Mouse (Mus musculus): ENCODE measurements around the gene Lemd2.

The Lemd2 gene

DNA sequence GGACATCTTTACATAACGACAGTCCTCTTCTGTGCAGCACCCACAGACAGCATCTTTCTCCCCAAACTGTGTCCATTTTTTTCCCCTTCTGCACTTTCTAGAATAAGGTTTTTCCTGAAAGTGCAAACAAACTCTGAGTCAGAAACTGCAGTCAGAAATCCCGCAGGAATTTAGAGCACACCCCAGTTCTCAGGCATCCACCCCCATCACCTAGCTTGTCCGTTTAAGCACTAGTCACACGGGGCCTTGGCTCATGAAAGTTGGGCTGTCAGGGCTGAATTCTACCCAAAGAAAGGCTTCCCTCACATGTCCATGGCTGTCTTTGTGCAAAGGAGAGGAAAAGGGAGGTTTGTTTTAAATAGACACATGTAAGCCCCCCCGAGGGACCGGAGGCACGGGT, 23.0 kb upstream of the Lemd2 start:
- DNase-seq, result no peak

DNA sequence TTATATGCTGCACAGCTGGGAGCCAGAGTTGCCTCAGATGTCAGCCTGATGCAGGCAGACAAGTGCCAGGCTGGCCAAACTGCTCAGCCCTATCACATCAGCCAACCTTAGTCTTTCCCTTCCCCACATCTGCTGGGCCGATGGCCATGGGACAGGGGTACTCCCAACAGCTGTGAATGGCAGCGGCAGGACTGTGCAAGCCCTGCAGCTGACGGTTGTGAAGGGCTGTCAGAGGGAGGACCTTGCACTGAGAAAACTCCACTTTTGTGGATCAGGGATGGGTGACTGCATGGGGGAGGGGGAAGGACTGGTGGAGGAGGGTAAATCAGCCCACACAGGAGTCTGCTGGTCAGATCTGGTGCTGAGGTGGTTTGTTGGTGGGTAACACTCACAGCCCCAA, 22.4 kb upstream of the Lemd2 start:
- DNase-seq, result no peak

DNA sequence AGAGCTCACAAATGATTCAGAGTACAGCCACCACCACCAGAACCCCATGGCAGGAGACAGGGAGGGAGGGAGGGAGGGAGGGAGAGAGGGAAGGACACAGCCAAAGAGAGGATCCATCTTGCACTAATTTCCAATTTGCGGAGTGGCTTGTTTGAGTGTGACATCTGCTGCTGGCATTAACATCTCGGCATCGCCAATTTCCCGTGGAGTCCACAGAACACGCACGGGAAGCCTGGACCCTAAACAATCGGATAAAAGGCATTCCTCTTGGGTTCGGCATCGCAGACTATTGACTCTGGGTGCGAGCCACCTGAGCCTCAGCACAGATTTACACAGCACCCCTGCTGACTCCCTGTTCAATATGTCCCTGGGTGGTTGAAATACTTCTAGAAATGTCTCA, 21.5 kb upstream of the Lemd2 start:
- peak in 1 of 2 experiments; percentile 71 for DNase-seq

DNA sequence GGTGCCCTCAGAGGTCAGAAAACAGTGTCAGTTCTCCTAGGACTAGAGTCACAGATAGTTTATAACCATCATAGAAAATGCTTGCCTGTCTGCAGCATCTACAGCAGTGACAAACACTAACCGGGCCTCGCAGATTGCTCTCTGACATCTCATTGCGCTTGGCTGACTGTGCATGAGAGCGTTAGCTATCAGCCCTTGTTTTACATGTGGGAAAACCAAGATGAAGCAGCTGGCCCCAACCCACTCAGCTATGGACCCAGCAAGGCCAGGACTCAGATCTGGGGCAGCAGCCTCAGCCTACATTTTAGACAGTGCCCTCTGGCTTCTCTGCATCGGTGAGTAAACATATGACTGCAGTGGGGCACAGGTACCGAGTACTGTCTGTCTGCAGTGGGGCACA, 19.6 kb upstream of the Lemd2 start:
- DNase-seq, result no peak

DNA sequence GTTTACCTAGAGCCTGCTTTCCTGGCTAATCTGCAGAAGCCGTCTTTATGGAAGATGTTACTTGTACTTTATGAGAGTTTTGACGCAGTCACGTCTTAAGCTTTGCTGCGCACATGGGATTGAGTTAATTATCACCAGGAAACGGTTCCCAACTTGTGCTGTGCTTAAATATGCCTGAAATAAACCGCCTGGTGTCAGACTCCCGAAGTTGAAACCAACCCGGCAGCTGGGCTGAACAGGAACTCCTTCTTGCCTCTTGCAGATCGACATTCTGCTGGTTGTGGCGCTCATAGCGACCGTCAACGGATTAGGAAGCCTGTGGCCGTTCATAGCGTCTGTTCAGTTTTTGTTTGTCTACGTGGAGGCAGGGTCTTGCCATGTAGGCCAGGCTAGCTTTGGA, 17.3 kb upstream of the Lemd2 start:
- no peak for DNase-seq

DNA sequence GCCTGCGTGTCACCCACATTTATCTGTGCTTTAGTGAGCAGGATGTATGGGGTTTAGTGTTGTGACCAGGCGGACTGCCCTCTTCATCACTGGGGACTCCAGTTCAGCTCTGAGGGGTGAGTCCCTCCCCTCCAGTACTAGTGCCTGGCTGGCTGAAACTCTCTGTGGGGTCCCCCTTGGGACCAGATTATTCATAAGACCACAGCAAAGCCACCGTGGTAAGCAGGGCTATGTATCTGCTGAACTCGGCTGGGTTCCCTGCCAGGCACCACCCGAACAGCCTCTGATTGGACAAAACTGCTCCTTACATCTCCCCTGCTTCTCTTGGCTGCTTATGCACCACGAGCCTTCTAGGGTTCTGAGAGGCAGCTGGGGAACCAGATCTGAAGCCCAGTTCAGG, 14.6 kb upstream of the Lemd2 start:
- DNase-seq, result no peak

DNA sequence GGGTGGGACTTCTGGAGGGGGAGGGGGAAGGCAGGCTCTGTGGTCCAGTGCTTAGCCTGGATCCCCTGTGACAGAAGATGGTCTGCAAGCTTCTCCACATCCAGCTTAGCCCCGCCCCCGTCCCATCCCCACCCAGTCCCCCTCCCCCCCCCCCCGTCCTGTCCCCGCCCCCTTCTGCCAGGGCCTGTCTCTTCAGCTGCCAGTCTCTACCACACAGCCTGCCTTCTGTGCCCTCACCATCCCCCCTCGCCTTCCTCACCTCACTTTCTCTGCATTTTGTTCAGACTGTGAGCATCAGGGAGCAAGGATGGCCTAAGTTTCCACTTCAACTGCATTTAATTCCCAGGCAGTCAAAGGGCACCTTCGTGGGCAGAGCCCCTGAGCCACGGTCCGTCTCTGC, 14.1 kb upstream of the Lemd2 start:
- no peak for DNase-seq

DNA sequence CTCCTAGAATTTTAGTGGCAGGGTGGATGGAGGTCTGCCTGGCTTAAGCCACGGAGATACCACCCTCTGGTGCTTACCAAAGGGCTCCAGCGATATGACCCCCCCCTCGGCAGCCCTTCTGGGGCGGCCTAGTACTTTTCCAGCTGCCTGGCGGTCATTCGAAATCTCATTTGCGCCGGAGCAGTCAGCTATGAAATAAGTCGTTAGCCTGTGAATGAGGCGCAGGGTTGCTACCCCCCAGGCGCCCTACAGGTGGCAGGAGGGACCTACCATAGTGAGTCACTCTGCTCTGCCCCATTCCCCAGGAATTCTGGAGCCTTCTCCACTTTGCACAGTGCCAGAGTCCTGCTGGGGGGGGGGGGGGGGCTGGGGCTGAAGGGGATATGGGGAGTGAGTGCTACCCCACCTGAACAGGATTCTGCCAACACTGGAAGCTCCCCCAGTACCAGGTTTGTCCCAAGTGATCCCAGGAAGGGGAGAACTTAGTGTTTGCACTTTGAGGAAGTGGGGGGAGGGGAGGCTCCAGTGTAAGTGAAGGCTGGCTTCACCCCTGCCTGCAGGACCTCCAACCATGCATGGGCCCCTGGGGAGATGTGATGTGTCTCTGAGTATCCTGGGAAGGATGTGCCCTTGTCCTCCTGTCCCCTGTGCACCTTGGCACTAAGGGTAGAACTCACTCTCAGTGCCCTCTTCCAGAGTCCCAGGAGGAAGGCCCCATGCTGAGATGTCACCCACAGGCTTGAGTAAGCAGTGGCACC, 8.7 kb upstream of the Lemd2 start:
- DNase-seq, result peak; percentile 62 to 78

DNA sequence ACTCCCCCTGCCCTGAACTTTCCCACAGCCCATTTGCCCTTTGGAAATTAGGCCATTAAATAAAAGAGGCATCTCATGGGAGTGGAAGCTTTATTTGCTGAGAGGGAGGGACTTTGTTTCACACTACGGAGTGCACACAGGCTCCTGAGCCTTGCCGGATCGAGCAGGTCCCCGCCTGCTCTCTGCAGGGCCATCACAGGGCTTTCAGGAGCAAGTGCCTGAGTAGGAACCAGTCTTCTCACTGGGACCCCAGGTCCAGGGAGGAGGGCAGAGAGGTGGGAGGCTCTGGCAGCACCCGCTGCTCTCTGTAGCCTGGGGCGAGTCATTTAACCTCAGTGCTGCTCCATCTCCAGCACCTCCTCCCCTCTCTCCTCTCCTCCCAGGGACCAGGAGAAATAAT, 7.7 kb upstream of the Lemd2 start:
- DNase-seq, result no peak

DNA sequence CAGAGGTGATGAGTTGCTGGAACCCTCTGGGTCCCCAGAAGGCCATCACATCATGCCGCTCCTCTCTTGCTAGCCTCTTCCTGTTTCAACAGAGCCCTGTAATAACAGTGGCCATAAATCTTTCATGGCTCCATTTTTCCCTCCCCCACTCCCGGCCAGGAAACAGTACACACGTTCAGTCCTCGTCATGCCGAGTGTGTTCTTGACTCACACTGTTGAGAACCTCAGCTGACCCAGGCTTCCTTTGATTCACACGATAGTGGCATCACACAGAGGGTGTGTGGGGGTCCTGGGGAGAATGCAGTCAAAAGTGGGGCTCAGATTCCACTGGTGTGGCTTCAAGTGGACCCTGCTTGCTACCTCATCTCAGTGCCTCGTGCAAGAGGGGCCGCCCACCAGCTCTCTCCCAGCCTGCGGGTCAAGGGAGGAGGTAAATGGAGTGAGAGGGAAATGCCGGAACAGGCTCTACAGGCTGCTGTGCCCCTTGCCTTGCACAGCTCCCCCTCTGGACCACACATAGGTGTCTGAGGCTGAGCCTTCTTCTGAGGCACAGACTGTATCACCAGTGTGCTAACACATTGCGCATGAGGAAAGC, 2.9 kb upstream of the Lemd2 start:
- no peak for DNase-seq

DNA sequence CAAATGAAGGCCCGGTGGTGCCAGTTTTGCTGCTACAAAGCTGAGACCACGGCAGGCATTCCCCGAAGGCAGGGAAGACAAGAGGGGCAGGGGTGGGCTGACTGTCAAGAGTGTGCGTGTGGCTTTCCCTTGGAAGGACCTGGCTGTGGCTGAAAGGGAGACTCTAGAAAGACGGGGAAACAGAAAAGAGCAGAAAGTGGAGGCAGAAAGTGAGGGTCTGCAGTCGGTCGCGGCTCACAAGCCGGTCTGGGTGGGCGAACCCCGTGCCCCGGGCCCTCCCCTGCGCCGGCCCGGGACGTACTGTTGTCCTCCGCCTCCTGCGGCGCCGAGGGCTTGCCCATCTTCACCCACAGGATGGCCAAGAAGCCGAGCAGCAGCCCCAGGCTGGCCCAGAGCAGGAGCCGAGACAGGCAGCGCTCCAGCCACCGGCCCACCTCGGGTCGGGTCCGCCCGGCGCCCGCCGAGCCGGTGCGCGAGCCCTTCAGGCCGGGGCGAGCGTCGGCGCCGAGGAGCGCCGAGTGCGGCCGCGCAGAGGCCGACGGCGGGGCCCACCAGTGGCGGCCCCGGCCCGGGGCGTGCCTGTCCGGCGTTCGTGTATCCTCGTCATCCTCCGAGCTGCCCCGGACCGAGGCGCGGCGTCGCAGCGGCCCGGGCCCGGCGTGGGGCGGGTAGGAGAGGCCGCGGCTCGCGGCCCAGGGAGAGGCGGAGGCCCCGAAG, 753 bp downstream of the Lemd2 start:
- DNase-seq, result peak; percentile 64 to 67

DNA sequence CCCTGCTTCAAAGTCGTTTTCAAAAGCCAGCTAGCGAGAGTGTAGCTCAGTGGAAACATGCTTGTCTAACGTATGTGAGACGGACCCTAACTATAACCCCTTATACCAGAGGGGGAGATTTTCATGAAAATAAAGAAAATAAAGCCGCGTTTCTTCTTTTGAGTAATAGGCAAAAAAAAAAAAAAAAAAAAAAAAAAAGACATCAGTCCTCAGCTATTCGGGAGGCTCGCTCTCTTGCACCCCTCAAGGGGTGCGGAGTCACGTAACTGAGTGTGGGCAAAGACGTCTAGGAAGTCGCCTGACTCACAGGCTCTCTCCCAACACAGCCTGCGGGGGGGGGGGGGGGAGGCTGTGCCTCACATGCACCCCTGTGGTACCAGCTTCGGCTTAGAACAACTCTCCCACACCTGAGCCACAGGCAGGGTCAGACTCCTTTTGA, 1.3 kb downstream of the Lemd2 start:
- no peak for DNase-seq

DNA sequence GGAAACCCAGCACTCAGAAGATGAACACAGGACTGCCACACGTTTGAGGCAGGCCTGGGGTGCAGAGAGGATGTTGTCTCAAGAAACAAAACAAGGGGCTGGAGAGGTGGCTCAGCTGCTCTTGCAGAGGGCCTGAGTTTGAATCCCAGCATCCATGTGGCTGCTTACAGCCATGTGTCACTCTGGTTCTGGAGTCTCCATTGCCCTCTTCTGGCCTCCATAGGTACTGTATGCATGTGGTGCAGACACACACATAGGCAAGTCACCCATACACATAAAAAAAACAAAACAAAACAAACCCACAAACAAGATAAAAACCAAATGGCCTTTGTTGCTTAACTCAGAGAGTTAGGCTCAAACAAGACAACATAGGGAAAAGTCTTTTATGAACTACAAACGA, 2.3 kb downstream of the Lemd2 start:
- DNase-seq, result peak in 1 of 2 experiments; percentile 54

DNA sequence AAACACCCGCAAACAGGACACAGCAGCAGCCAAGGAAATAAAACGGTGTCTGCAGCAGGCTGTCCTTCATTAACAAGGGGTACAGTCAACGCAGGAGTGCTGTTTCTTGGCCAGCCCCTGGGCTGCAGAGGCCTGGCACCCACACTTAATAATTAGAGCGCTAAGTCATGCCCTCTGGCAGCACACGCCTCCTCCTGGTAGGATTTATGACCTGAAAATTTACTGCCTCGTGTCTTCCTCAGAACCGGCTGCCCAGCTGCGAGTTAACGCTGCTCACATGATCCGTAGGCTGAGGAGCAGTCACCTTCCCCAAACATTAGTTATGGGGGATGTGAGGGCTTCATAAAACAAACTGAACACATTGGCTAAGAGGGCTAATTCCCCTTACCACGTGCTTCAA, 3.5 kb downstream of the Lemd2 start:
- DNase-seq, result no peak

DNA sequence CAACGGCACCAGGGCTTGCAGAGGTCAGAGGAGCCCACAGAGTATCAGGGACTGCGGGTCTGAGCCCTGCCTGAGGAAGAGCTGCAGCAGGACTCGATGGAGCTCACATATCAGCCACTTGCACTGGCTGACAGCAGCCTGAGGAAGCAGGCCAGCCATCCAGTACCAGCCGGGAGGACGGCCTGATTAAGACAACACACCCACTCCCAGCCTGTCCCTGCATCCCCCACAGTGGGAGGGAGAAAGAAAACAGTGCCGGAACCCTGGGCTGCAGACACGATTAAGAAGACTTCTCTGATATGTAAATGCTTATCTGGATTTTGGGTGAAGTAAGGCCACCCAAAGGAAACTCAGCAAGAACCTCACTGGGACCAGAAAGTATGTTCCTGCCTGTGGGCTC, 4.4 kb downstream of the Lemd2 start:
- DNase-seq, result no peak

DNA sequence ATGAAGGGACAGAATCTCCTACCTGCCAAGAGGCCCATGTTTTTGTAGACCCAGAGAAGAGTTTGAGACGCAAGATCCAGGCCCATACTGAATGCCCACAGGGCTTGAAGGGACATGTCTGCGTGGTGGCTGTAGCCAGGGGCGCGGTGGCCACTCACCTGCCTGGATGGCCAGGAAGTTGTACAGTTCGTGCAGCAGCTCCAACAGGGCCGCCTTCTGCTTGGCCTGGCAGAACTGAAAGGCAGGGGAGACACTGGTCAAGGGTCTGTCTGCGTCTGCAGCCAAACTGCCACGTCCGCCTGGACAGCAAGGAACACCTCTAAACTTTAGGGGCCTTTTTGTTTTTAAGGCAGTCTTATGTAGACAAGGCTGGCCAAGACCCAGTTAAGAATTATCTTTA, 5.1 kb downstream of the Lemd2 start:
- peak; percentile 43 to 56 for DNase-seq

DNA sequence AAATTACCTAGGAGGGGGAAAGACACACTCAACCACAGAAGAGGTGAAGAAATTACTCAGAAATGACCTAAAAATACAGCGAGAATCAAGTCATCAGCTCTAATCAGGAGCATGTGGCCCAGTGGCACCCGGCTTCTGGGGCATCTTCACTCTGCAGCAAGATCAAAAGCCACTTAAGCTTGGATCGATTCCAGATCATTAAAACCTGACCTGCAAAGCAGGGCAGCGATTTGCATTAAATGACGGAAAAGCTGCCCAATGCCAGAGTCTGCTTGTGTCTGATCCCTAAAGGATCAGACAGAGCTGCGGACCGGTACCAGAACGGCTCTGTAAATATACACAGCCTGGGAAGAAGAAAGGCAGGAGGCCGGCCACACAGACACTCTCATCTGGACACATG, 8.1 kb downstream of the Lemd2 start:
- no peak for DNase-seq

DNA sequence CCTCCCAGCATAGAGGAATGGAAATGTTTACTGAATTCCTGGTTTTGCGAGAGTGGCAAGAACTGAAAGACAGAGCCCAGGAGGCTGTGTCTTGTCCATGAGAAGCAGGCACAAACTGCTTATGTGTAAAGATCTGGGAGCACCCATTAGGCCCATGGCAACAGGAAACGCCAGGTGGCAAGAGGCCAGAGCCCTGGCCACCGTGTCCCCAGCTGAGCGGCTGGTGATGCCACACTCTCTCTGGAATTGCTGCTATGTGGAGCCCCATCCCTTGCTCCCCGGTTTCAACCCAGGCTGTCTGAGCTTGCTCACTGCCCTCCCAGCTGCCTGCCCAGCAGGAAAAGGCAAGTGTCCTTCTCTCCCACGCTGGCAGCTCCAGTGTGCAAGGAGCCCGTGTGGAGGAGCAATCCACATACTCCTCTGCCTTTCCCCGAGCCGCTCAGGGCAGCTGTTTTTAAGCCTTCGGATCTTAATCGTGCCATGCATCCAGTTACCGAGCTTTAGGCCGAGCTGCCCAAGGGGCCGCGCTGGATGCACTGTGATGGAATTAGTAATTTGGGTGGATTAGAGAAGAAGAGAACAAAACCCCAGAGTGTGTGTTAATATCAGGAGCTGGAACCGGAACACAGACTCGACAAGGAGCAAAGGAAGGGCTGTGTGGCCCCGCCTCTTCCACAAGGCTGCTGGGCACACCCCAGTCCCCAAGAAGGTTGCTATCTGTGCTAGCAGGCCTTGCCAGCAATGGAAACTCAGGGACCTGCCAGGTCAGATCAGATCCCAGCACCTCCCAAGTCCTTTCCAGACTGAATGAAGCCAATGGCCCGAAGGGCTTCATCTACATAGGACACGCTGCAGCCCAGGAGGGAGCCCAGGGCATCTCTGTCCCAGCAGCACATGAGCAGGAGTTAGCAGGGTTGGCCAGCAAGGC, 9.7 kb downstream of the Lemd2 start:
- DNase-seq, result peak in 1 of 2 experiments; percentile 47

DNA sequence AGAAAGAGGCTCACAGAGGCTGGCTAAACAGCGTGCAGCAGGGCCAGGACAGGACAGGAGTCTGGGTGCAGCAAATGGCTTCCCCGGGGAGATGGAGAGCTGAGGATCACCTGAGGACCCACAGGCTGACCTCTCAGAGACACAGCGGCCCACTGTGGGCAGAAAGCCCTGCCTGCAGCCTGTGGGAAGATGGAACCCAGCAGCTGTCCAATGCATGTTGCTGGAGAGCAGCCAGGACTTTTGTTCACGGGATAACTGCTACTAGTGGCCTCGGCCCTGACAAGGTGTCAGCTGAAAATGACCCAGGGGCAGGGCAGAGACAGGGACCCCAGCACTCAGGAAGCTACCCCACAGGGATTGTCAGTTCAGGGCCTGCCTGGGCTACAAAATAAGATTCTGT, 12.5 kb downstream of the Lemd2 start:
- peak in 1 of 2 experiments; percentile 50 for DNase-seq

DNA sequence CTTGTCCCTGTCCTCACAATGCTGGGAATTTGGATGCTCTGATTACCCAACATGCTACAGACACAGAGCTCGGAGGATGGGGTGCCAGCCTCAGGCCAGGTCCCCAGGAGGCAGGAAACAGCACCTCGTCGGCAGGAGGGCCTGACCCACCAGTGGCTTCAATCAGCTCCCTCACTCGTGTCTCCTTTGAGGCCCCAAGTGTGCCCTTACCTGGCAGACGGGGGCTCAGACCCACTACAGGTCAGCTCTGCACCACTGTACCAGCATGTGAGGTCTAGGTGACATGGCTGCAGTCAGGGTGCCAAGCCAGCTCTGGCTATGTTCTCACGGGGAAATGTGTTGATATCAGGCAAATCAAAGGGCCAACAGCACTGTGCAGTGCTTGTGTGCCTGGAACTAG, 13.1 kb downstream of the Lemd2 start:
- DNase-seq, result no peak

DNA sequence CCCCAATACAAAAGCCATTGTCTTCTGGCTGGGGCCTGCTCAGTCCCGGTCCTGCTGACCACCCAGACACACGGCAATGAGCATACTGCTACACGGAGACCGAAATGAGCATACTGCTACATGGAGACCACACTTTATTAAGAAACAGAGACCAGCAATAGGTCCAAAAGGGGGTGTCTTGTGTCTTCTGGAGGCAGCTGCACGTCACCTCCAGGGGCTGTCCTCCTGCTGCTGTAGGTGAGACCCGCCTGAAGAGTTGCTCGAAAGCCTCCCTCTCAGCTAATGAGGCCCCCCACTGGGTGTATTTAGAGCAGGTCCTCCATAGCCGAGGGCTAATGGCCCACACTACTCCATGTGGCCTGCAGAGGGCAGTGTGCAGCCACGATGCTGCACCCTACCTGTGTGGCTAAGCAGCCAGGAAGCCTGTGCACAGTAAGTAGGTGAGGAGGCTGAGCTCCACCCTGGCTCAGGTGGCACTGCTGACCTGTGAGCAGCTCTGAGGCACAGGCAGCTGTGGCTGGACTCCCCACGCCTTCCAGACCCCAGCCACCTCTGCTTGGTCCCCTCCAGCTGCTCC, 14.5 kb downstream of the Lemd2 start:
- peak; percentile 90 to 91 for DNase-seq

DNA sequence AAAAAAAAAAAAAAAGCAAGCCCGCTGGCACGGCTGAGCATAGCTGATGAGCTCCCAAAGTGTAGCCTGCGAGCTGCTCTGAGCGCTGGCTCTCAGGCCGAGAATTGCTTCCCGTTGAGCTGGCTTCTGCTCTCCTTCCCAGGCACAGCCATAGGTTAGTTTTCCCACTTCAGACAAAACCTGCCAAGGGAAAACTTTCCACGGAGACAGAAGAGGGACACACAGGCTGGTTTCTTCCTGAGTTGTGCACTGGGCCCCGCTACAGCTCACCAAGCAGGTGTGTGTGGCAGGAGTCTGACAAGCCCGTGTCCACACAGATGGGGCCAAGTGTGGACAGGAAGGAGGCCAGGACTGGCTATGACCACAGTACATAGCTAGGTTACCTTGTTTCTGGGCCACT, 15.4 kb downstream of the Lemd2 start:
- peak in 1 of 2 experiments; percentile 32 for DNase-seq

DNA sequence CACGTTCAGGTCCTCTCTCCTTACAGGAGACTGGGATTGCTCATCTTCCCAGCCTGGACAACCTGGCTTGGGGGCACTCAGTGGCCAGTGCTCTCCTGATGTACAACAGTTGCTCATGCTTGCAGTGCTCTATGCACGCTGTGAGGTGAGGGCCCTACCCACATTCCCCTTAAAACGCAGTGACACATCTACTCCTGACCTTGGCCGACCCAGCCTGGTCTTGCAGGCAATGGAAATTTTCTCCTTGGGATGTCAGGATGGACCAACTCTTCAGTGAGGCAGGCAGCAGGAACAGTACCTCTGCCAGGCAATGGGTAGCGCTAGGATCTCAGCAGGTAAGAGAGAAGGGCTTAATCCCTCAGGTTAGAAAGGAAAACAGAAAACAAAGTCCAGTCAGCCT, 17.2 kb downstream of the Lemd2 start:
- DNase-seq, result no peak

All from cerebellum, postnatal 14 days (tissue).